Mouse (Mus musculus): ENCODE results near the gene Foxp1. TPM values are rescaled to one million over a fixed set of nuclear protein-coding genes. Genes with fewer than 3 reads are reported as not detected.

Gene Foxp1
- polyA plus RNA-seq, 1 experiment from 2014 or later, result 91.9 TPM

GRCm38 (mm10) chr6:99408880-99409279, 113.6 kb downstream of the Foxp1 start:
- Histone ChIP-seq H3K4me3 (ENCODE audit: low read depth, low read length) (no peak overlapping the region), H3K27ac (ENCODE audit: low read depth, low read length) (no peak overlapping the region), H3K36me3 (ENCODE audit: control insufficient read depth, insufficient read depth, low read length) (no peaks in the 10 kb centered on the region), H3K4me2 (replicated peaks; ENCODE audit: low read depth, low read length) (no peak overlapping the region), H3K9ac (ENCODE audit: low read depth, low read length) (no peak overlapping the region), H3K27me3 (ENCODE audit: control insufficient read depth, insufficient read depth, low read length) (no peaks in the 10 kb centered on the region), H3K9me3 (ENCODE audit: control insufficient read depth, low read length) (no peaks in the 10 kb centered on the region), H3K4me1 (replicated peaks; ENCODE audit: control insufficient read depth, insufficient read depth, low read length) (no peaks in the 10 kb centered on the region)
- ATAC-seq (ENCODE audit: low FRiP score), result no peak
- no peak for DNase-seq (ENCODE audit: low spot score)
- 84% methylated on average over 4 of the region's 4 CpGs for WGBS

DNA sequence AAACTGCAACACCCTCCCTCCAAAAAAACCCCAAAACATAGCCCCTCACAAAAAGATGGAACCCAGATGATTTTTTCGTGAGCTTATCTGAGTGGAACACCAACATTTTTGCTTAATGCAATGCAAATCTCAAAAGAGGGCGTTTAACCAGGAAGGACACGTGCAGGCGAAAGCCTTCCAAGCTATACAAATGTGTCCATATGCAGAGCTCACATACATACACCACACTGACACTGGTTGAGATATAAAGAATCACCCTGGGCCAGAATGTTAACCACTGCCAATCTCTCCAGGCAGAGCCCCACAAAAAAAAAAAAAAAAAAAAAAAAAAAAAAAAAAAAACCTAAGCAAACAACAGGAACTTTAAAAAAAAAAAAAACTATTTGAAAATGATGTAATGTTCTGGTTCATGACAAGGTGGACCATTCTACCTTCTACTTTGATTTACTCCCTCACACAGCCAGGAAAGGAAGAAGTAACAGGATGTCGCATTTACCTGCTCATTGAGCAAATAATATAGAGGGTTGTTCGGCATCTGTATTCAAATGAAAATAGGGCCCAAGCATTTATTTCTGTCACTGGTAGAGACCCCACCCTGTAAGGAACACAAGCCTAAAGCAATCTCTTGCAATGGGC, 118.6 kb downstream of the Foxp1 start:
- WGBS, result 94% methylated on average over 6 of the region's 6 CpGs
- Histone ChIP-seq H3K27me3 (ENCODE audit: control insufficient read depth, insufficient read depth, low read length) (no peaks in the 10 kb centered on the region), H3K4me3 (ENCODE audit: low read depth, low read length) (no peak overlapping the region), H3K9ac (ENCODE audit: low read depth, low read length) (no peak overlapping the region), H3K27ac (ENCODE audit: low read depth, low read length) (no peak overlapping the region), H3K4me2 (replicated peaks; ENCODE audit: low read depth, low read length) (no peak overlapping the region), H3K4me1 (replicated peaks; ENCODE audit: control insufficient read depth, insufficient read depth, low read length) (no peaks in the 10 kb centered on the region), H3K36me3 (ENCODE audit: control insufficient read depth, insufficient read depth, low read length) (no peaks in the 10 kb centered on the region), H3K9me3 (ENCODE audit: control insufficient read depth, low read length) (no peaks in the 10 kb centered on the region)
- ATAC-seq (ENCODE audit: low FRiP score) (no peak), DNase-seq (ENCODE audit: low spot score) (no peak)

DNA sequence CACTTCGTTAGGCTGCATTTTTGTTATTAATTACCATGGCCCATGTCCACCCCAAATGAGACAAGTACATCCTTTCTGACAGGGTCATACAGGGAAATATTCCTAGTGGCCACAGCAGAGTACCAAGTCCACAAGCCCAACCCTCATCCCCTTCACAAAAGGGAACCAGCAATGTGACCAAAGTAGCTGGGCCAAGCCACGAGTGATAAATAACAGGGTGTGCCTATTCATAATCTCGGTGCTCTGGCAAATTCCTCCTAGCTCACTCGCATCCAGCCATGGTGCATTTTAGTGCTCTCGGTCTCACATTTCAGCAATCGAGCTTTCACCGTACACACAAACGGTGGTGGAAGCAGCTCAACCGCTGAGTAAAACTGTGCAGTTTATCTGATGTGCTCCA, 119.6 kb downstream of the Foxp1 start:
- no peaks in the 10 kb centered on the region for H3K9me3 ChIP-seq (ENCODE audit: control insufficient read depth, low read length)
- no peaks in the 10 kb centered on the region for H3K4me1 ChIP-seq (replicated peaks; ENCODE audit: control insufficient read depth, insufficient read depth, low read length)
- no peaks in the 10 kb centered on the region for H3K36me3 ChIP-seq (ENCODE audit: control insufficient read depth, insufficient read depth, low read length)
- WGBS, result 81% methylated on average over 9 of the region's 9 CpGs
- H3K27me3 ChIP-seq (ENCODE audit: control insufficient read depth, insufficient read depth, low read length), result no peaks in the 10 kb centered on the region
- no peak overlapping the region for H3K27ac ChIP-seq (ENCODE audit: low read depth, low read length)
- no peak overlapping the region for H3K9ac ChIP-seq (ENCODE audit: low read depth, low read length)
- no peak overlapping the region for H3K4me3 ChIP-seq (ENCODE audit: low read depth, low read length)
- DNase-seq (ENCODE audit: low spot score) (no peak), ATAC-seq (ENCODE audit: low FRiP score) (no peak)
- no peak overlapping the region for H3K4me2 ChIP-seq (replicated peaks; ENCODE audit: low read depth, low read length)

GRCm38 (mm10) chr6:99402370-99402769, 120.2 kb downstream of the Foxp1 start:
- no peaks in the 10 kb centered on the region for H3K4me1 ChIP-seq (replicated peaks; ENCODE audit: control insufficient read depth, insufficient read depth, low read length)
- no peaks in the 10 kb centered on the region for H3K36me3 ChIP-seq (ENCODE audit: control insufficient read depth, insufficient read depth, low read length)
- H3K9me3 ChIP-seq (ENCODE audit: control insufficient read depth, low read length), result no peaks in the 10 kb centered on the region
- DNase-seq (ENCODE audit: low spot score) (no peak), ATAC-seq (ENCODE audit: low FRiP score) (no peak)
- no peak overlapping the region for H3K9ac ChIP-seq (ENCODE audit: low read depth, low read length)
- H3K4me2 ChIP-seq (replicated peaks; ENCODE audit: low read depth, low read length), result no peak overlapping the region
- WGBS, result 78% methylated on average over 3 of the region's 3 CpGs
- H3K27ac ChIP-seq (ENCODE audit: low read depth, low read length), result no peak overlapping the region
- H3K4me3 ChIP-seq (ENCODE audit: low read depth, low read length), result no peak overlapping the region
- H3K27me3 ChIP-seq (ENCODE audit: control insufficient read depth, insufficient read depth, low read length), result no peaks in the 10 kb centered on the region

DNA sequence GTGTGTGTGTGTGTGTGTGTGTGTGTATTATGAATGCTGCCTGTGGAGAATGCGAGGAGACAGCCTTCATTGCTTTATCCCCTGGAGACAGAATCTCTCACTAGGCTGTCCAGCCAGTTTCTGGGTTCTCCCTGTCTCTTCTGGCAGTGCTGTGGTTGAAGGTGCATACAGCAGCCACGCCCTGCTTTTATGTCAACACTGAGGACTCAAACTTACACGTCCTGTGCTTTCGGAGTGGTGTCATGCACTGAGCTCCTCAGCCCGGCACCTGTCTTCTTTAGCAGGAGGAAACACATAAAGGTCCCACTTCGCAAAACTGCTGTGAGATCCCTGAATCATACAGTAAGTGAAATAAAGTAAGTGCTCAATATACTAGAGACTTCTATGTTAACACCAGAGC, 120.7 kb downstream of the Foxp1 start:
- 85% methylated on average over 6 of the region's 6 CpGs for WGBS
- no peak for ATAC-seq (ENCODE audit: low FRiP score)

DNA sequence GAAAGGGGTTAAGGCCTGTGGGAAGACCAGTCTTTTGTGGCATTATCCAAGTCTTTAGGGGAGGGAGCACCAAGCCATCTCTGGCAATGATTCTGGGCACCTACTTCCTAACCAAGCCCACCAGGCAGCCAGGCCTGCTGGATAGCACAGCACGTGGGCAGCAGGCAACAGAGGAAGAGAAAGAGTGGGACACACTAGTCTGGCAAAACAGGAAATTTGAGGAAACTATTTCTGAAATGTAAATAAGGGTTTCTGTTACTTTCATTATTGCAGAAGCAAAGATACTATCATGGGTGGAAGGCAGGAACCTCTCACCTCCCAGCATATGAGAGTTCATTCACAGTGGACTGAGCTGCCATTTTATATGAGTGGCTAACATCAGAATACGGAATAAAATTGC, 121.3 kb downstream of the Foxp1 start:
- no peak overlapping the region for H3K27ac ChIP-seq (ENCODE audit: low read depth, low read length)
- no peak overlapping the region for H3K9ac ChIP-seq (ENCODE audit: low read depth, low read length)
- 50% methylated on average over 2 of the region's 2 CpGs for WGBS
- no peaks in the 10 kb centered on the region for H3K4me1 ChIP-seq (replicated peaks; ENCODE audit: control insufficient read depth, insufficient read depth, low read length)
- no peaks in the 10 kb centered on the region for H3K36me3 ChIP-seq (ENCODE audit: control insufficient read depth, insufficient read depth, low read length)
- ATAC-seq (ENCODE audit: low FRiP score) (no peak), DNase-seq (ENCODE audit: low spot score) (no peak)
- H3K9me3 ChIP-seq (ENCODE audit: control insufficient read depth, low read length), result no peaks in the 10 kb centered on the region
- H3K4me2 ChIP-seq (replicated peaks; ENCODE audit: low read depth, low read length), result no peak overlapping the region
- no peaks in the 10 kb centered on the region for H3K27me3 ChIP-seq (ENCODE audit: control insufficient read depth, insufficient read depth, low read length)
- H3K4me3 ChIP-seq (ENCODE audit: low read depth, low read length), result no peak overlapping the region

More for the DNA sequence above, 120.7 kb downstream of the Foxp1 start:
- H3K9ac ChIP-seq (ENCODE audit: low read depth, low read length), result no peak overlapping the region
- no peaks in the 10 kb centered on the region for H3K9me3 ChIP-seq (ENCODE audit: control insufficient read depth, low read length)
- H3K27ac ChIP-seq (ENCODE audit: low read depth, low read length), result no peak overlapping the region
- no peaks in the 10 kb centered on the region for H3K27me3 ChIP-seq (ENCODE audit: control insufficient read depth, insufficient read depth, low read length)
- no peak for DNase-seq (ENCODE audit: low spot score)
- H3K4me1 ChIP-seq (replicated peaks; ENCODE audit: control insufficient read depth, insufficient read depth, low read length), result no peaks in the 10 kb centered on the region
- H3K36me3 ChIP-seq (ENCODE audit: control insufficient read depth, insufficient read depth, low read length), result no peaks in the 10 kb centered on the region
- no peak overlapping the region for H3K4me3 ChIP-seq (ENCODE audit: low read depth, low read length)
- H3K4me2 ChIP-seq (replicated peaks; ENCODE audit: low read depth, low read length), result no peak overlapping the region

- DNase-seq (ENCODE audit: low spot score) (no peak), ATAC-seq (ENCODE audit: low FRiP score) (no peak)
- no peak overlapping the region for H3K4me3 ChIP-seq (ENCODE audit: low read depth, low read length)
- no peaks in the 10 kb centered on the region for H3K27me3 ChIP-seq (ENCODE audit: control insufficient read depth, insufficient read depth, low read length)
- H3K36me3 ChIP-seq (ENCODE audit: control insufficient read depth, insufficient read depth, low read length), result no peaks in the 10 kb centered on the region
- no peak overlapping the region for H3K4me2 ChIP-seq (replicated peaks; ENCODE audit: low read depth, low read length)
- no peaks in the 10 kb centered on the region for H3K4me1 ChIP-seq (replicated peaks; ENCODE audit: control insufficient read depth, insufficient read depth, low read length)
- no peak overlapping the region for H3K27ac ChIP-seq (ENCODE audit: low read depth, low read length)
- WGBS, result 84% methylated on average over 12 of the region's 12 CpGs
- no peaks in the 10 kb centered on the region for H3K9me3 ChIP-seq (ENCODE audit: control insufficient read depth, low read length)
- no peak overlapping the region for H3K9ac ChIP-seq (ENCODE audit: low read depth, low read length)
Observed at GRCm38 (mm10) chr6:99395745-99396144, 126.8 kb downstream of the Foxp1 start.

GRCm38 (mm10) chr6:99394801-99395200, 127.7 kb downstream of the Foxp1 start:
- no peak for ATAC-seq (ENCODE audit: low FRiP score)
- no peak overlapping the region for H3K9ac ChIP-seq (ENCODE audit: low read depth, low read length)
- no peaks in the 10 kb centered on the region for H3K9me3 ChIP-seq (ENCODE audit: control insufficient read depth, low read length)
- H3K36me3 ChIP-seq (ENCODE audit: control insufficient read depth, insufficient read depth, low read length), result no peaks in the 10 kb centered on the region
- no peaks in the 10 kb centered on the region for H3K4me1 ChIP-seq (replicated peaks; ENCODE audit: control insufficient read depth, insufficient read depth, low read length)
- H3K4me3 ChIP-seq (ENCODE audit: low read depth, low read length), result no peak overlapping the region
- no peak overlapping the region for H3K27ac ChIP-seq (ENCODE audit: low read depth, low read length)
- WGBS, result 72% methylated on average over 5 of the region's 5 CpGs
- no peak for DNase-seq (ENCODE audit: low spot score)
- H3K27me3 ChIP-seq (ENCODE audit: control insufficient read depth, insufficient read depth, low read length), result no peaks in the 10 kb centered on the region
- no peak overlapping the region for H3K4me2 ChIP-seq (replicated peaks; ENCODE audit: low read depth, low read length)

- ATAC-seq (ENCODE audit: low FRiP score) (no peak), DNase-seq (ENCODE audit: low spot score) (no peak)
- Histone ChIP-seq H3K9ac (ENCODE audit: low read depth, low read length) (no peak overlapping the region), H3K9me3 (ENCODE audit: control insufficient read depth, low read length) (no peaks in the 10 kb centered on the region), H3K4me3 (ENCODE audit: low read depth, low read length) (no peak overlapping the region), H3K4me2 (replicated peaks; ENCODE audit: low read depth, low read length) (no peak overlapping the region), H3K36me3 (ENCODE audit: control insufficient read depth, insufficient read depth, low read length) (no peaks in the 10 kb centered on the region), H3K27me3 (ENCODE audit: control insufficient read depth, insufficient read depth, low read length) (no peaks in the 10 kb centered on the region), H3K27ac (ENCODE audit: low read depth, low read length) (no peak overlapping the region), H3K4me1 (replicated peaks; ENCODE audit: control insufficient read depth, insufficient read depth, low read length) (no peaks in the 10 kb centered on the region)
- 90% methylated on average over 6 of the region's 6 CpGs for WGBS
Observed at GRCm38 (mm10) chr6:99392484-99392883, 130.0 kb downstream of the Foxp1 start.

Measured in hindbrain, embryonic 11.5 days (tissue).